Mouse (Mus musculus): ENCODE measurements at regions not wholly inside any gene's neighbourhood (a gene's known extent, or its start where the extent isn't known, plus 50 kb on each side); places are given as distances from the start of the nearest gene placed in this dataset.

GRCm38 (mm10) chr4:67899109-67899508 lies 1055.1 kb downstream of the Brinp1 start:
- H3K9ac ChIP-seq = no peak overlapping the region
- no peaks in the 10 kb centered on the region for H3K9me3 ChIP-seq (replicated peaks)
- no peaks in the 10 kb centered on the region for H3K36me3 ChIP-seq (ENCODE audit: poor library complexity, severe bottlenecking)
- no peaks in the 10 kb centered on the region for H3K27me3 ChIP-seq
- ATAC-seq = no peak
- H3K27ac ChIP-seq = no peak overlapping the region
- H3K4me1 ChIP-seq = no peaks in the 10 kb centered on the region
- no peak overlapping the region for H3K4me2 ChIP-seq
- H3K4me3 ChIP-seq = no peak overlapping the region
- WGBS = 89% methylated on average over 1 of the region's 1 CpGs

GRCm38 (mm10) chr4:67891946-67892575 lies 1062.1 kb downstream of the Brinp1 start:
- 79% methylated on average over 1 of the region's 1 CpGs for WGBS
- Histone ChIP-seq H3K36me3 (ENCODE audit: poor library complexity, severe bottlenecking) (no peaks in the 10 kb centered on the region), H3K4me2 (no peak overlapping the region), H3K4me1 (no peaks in the 10 kb centered on the region), H3K9ac (no peak overlapping the region), H3K27ac (no peak overlapping the region), H3K4me3 (no peak overlapping the region), H3K27me3 (no peaks in the 10 kb centered on the region), H3K9me3 (replicated peaks) (no peaks in the 10 kb centered on the region)
- no peak for ATAC-seq

DNA sequence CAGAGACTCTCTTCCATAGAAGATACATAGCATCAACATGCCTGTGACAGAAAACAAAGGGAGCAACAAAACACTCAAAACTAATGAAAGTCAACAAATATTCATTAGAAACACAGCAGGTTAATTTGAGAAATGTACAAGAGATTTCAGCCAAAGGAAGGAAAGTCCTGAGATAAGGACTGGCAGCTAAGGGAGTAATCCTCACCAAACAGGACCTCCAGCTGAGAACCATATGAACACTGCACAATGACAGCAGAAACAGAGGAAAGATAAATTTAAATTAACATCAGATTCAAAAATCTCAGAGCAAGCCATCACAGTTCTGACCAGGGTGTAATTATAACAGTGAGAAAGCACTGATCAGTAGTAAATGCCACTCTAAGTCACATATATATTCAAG lies 1060.6 kb downstream of the Tlr4 start:
- no peak for ATAC-seq
- Histone ChIP-seq H3K9ac (no peak overlapping the region), H3K9me3 (replicated peaks) (no peaks in the 10 kb centered on the region), H3K4me1 (no peaks in the 10 kb centered on the region), H3K4me3 (no peak overlapping the region), H3K27me3 (no peaks in the 10 kb centered on the region), H3K4me2 (no peak overlapping the region), H3K36me3 (ENCODE audit: poor library complexity, severe bottlenecking) (no peaks in the 10 kb centered on the region), H3K27ac (no peak overlapping the region)

DNA sequence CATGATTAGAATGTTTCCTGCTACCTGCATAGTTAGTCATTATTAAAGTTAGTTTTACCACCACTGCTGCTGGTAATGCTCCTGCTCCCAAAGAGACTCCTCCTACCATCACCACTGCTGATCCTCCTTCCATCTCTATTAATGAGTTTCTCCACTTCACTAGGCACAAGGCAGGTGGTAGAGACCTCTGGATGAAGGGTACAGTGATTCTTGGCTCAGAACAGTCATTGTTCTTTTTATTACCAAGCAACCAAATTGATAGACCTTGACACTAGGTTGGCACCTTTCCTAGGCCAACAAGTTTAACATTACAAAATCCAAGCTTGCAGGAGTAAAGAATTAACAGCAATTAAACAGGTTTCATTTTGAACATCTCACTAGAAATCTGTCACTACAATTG lies 1057.8 kb downstream of the Tlr4 start:
- H3K36me3 ChIP-seq (ENCODE audit: poor library complexity, severe bottlenecking) = no peaks in the 10 kb centered on the region
- H3K9ac ChIP-seq = no peak overlapping the region
- no peak for ATAC-seq
- H3K9me3 ChIP-seq (replicated peaks) = no peaks in the 10 kb centered on the region
- no peak overlapping the region for H3K27ac ChIP-seq
- H3K4me1 ChIP-seq = no peaks in the 10 kb centered on the region
- no peak overlapping the region for H3K4me3 ChIP-seq
- H3K4me2 ChIP-seq = no peak overlapping the region
- no peaks in the 10 kb centered on the region for H3K27me3 ChIP-seq

DNA sequence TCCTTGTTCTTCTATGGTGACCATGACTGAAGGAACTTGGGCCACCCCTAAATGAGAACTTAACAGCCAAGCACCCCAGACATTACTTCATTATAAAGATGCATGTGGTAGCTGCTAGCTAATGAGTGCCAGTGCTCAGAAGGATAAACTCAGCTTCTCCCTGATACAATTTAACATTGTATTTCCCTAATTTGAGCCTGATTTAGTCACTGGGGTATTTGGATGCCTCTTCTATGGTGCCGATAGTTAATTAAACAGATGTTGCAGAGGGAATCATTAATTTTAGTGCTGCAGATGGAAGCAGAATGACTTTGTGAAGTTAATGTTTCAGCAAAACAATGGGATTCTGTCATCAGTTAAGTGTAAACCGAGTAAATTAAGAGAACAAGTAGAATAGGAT lies 1034.8 kb downstream of the Tlr4 start:
- Histone ChIP-seq H3K9me3 (replicated peaks) (no peaks in the 10 kb centered on the region), H3K27me3 (no peaks in the 10 kb centered on the region), H3K36me3 (ENCODE audit: poor library complexity, severe bottlenecking) (no peaks in the 10 kb centered on the region), H3K9ac (no peak overlapping the region), H3K4me1 (no peaks in the 10 kb centered on the region), H3K4me3 (no peak overlapping the region), H3K4me2 (no peak overlapping the region), H3K27ac (no peak overlapping the region)
- 61% methylated on average over 2 of the region's 2 CpGs for WGBS
- no peak for ATAC-seq

- WGBS = 94% methylated on average over 1 of the region's 1 CpGs
- no peak for ATAC-seq
- Histone ChIP-seq H3K9ac (no peak overlapping the region), H3K9me3 (replicated peaks) (no peaks in the 10 kb centered on the region), H3K4me1 (no peaks in the 10 kb centered on the region), H3K4me2 (no peak overlapping the region), H3K36me3 (ENCODE audit: poor library complexity, severe bottlenecking) (no peaks in the 10 kb centered on the region), H3K27me3 (no peaks in the 10 kb centered on the region), H3K4me3 (no peak overlapping the region), H3K27ac (no peak overlapping the region)
Observed at GRCm38 (mm10) chr4:67861801-67862200, 1034.4 kb downstream of the Tlr4 start.

GRCm38 (mm10) chr4:67853001-67853400 lies 1025.6 kb downstream of the Tlr4 start:
- ATAC-seq = no peak
- Histone ChIP-seq H3K9ac (no peak overlapping the region), H3K9me3 (replicated peaks) (no peaks in the 10 kb centered on the region), H3K4me3 (no peak overlapping the region), H3K27ac (no peak overlapping the region), H3K36me3 (ENCODE audit: poor library complexity, severe bottlenecking) (no peaks in the 10 kb centered on the region), H3K4me1 (no peaks in the 10 kb centered on the region), H3K27me3 (no peaks in the 10 kb centered on the region), H3K4me2 (no peak overlapping the region)
- WGBS = 89% methylated on average over 4 of the region's 4 CpGs

GRCm38 (mm10) chr4:67833397-67833796 lies 1006.0 kb downstream of the Tlr4 start:
- Histone ChIP-seq H3K4me2 (no peak overlapping the region), H3K9ac (no peak overlapping the region), H3K4me1 (no peaks in the 10 kb centered on the region), H3K27me3 (no peaks in the 10 kb centered on the region), H3K9me3 (replicated peaks) (no peaks in the 10 kb centered on the region), H3K27ac (no peak overlapping the region), H3K36me3 (ENCODE audit: poor library complexity, severe bottlenecking) (no peaks in the 10 kb centered on the region), H3K4me3 (no peak overlapping the region)
- 68% methylated on average over 4 of the region's 4 CpGs for WGBS
- ATAC-seq = no peak

- H3K9ac ChIP-seq = no peak overlapping the region
- H3K27me3 ChIP-seq = no peaks in the 10 kb centered on the region
- H3K36me3 ChIP-seq (ENCODE audit: poor library complexity, severe bottlenecking) = no peaks in the 10 kb centered on the region
- WGBS = 65% methylated on average over 1 of the region's 1 CpGs
- no peak overlapping the region for H3K4me2 ChIP-seq
- no peaks in the 10 kb centered on the region for H3K9me3 ChIP-seq (replicated peaks)
- no peak overlapping the region for H3K4me3 ChIP-seq
- no peak overlapping the region for H3K27ac ChIP-seq
- ATAC-seq = no peak
- no peaks in the 10 kb centered on the region for H3K4me1 ChIP-seq
Observed at GRCm38 (mm10) chr4:67825484-67825883, 998.1 kb downstream of the Tlr4 start.

- H3K27me3 ChIP-seq = no peaks in the 10 kb centered on the region
- no peaks in the 10 kb centered on the region for H3K9me3 ChIP-seq (replicated peaks)
- 21% methylated on average over 1 of the region's 1 CpGs for WGBS
- no peak overlapping the region for H3K4me2 ChIP-seq
- H3K27ac ChIP-seq = no peak overlapping the region
- H3K9ac ChIP-seq = no peak overlapping the region
- peak; percentile 45; the same call in 1 of the 2 replicates for ATAC-seq
- H3K4me3 ChIP-seq = no peak overlapping the region
- H3K36me3 ChIP-seq (ENCODE audit: poor library complexity, severe bottlenecking) = no peaks in the 10 kb centered on the region
- H3K4me1 ChIP-seq = peaks cover 9% of the 10 kb centered on the region
Observed at GRCm38 (mm10) chr4:67796050-67796449, 968.7 kb downstream of the Tlr4 start.
